Mouse (Mus musculus): ENCODE data around the gene Adamtsl4. TPM values are rescaled to one million over a fixed set of nuclear protein-coding genes. Genes with fewer than 3 reads are reported as not detected.

Adamtsl4 gene
- polyA plus RNA-seq, 1 experiment from 2014 or later: 0.74 TPM

DNA sequence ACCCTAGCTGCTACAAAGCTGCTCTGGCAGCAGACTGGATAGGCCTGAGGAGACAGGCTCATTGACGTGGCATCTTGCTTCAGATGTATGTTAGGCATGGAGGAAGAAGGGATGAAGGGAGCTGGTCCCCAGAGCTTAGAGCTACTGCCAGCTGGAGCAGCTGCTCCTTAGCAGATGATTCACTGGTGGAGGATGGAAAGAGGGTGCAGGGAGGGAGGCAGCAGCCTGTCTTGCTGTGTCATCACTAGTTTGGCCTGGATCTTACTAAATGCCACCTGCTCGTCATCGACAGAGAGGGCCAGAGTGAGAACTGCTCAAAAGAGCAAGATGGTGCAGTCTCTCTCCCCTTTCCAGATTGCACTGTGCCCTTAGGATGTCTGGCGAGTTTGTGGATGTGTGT is 58.0 kb downstream of the Adamtsl4 start:
- Histone ChIP-seq H3K4me1 (ENCODE audit: control insufficient read depth, low read depth, low read length) (peaks cover 15% of the 10 kb centered on the region), H3K9ac (ENCODE audit: low read depth, low read length) (no peak overlapping the region), H3K9me3 (replicated peaks; ENCODE audit: control insufficient read depth, low read length) (no peaks in the 10 kb centered on the region), H3K27me3 (ENCODE audit: control insufficient read depth, insufficient read depth, low read depth, low read length) (no peaks in the 10 kb centered on the region), H3K36me3 (ENCODE audit: control insufficient read depth, insufficient read depth) (peaks cover 69% of the 10 kb centered on the region), H3K4me2 (ENCODE audit: low read depth, low read length) (no peak overlapping the region), H3K27ac (ENCODE audit: low read length) (no peak overlapping the region), H3K4me3 (ENCODE audit: low read depth, low read length) (no peak overlapping the region)
- WGBS (ENCODE audit: insufficient replicate concordance): 91% methylated on average over 4 of the region's 4 CpGs
- ATAC-seq (ENCODE audit: low read depth): no peak

DNA sequence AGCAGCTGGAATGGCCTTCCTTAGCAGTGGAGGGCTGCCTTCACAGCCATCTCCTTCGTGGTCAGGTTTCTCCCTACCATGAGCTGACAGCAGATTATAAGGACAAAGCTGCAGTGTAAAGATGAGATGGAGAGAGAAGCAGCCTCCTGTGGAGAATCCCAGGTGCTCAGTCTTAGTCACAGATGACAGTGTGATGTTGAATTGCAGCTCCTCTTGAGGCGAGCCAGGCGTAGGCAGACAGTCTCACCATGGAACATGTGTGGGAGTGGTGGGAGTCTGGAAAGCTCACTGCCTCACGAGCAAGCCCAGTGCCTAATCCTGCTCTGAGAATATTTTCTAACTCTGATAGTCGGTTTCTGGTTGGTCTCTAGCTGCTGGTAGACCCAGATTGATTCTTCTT is 60.0 kb downstream of the Adamtsl4 start:
- no peak overlapping the region for H3K4me3 ChIP-seq (ENCODE audit: low read depth, low read length)
- no peaks in the 10 kb centered on the region for H3K27me3 ChIP-seq (ENCODE audit: control insufficient read depth, insufficient read depth, low read depth, low read length)
- ATAC-seq (ENCODE audit: low read depth): no peak
- no peak overlapping the region for H3K4me2 ChIP-seq (ENCODE audit: low read depth, low read length)
- H3K9me3 ChIP-seq (replicated peaks; ENCODE audit: control insufficient read depth, low read length): no peaks in the 10 kb centered on the region
- no peak overlapping the region for H3K9ac ChIP-seq (ENCODE audit: low read depth, low read length)
- H3K36me3 ChIP-seq (ENCODE audit: control insufficient read depth, insufficient read depth): peaks cover 60% of the 10 kb centered on the region
- no peak overlapping the region for H3K27ac ChIP-seq (ENCODE audit: low read length)
- 82% methylated on average over 5 of the region's 5 CpGs for WGBS (ENCODE audit: insufficient replicate concordance)
- peaks cover 17% of the 10 kb centered on the region for H3K4me1 ChIP-seq (ENCODE audit: control insufficient read depth, low read depth, low read length)

Small RNA genes lying within 50 kb of the gene (microRNA-seq; reads per million reads assigned to microRNA genes)
- not detected for gene Mir7014

Other genes with a start within 250 kb of the Adamtsl4 start
- 1.0 and 1.3 TPM in 2 replicates for gene Ctsk, start 188.7 kb downstream of the Adamtsl4 start, polyA plus RNA-seq (2015; fragmentation: Nextera tagmentation; extraction: Ambion mirVana)
- 38.4 and 38.5 TPM in 2 replicates for gene Ctss, start 161.1 kb downstream of the Adamtsl4 start, polyA plus RNA-seq (2015; fragmentation: Nextera tagmentation; extraction: Ambion mirVana)
- gene Hormad1, start 128.2 kb downstream of the Adamtsl4 start, polyA plus RNA-seq (2015; fragmentation: Nextera tagmentation; extraction: Ambion mirVana): not detected in 2 replicates
- 31.4 and 33.2 TPM in 2 replicates for gene Golph3l, start 99.0 kb downstream of the Adamtsl4 start, polyA plus RNA-seq (2015; fragmentation: Nextera tagmentation; extraction: Ambion mirVana)
- gene Ensa, start 62.9 kb downstream of the Adamtsl4 start, polyA plus RNA-seq (2015; fragmentation: Nextera tagmentation; extraction: Ambion mirVana): 32.8 and 33.4 TPM in 2 replicates
- 11.1 and 14.5 TPM in 2 replicates for gene Mcl1, start 29.1 kb downstream of the Adamtsl4 start, polyA plus RNA-seq (2015; fragmentation: Nextera tagmentation; extraction: Ambion mirVana)
- 21.2 and 26.7 TPM in 2 replicates for gene Ecm1, start 51.7 kb upstream of the Adamtsl4 start, polyA plus RNA-seq (2015; fragmentation: Nextera tagmentation; extraction: Ambion mirVana)
- gene Tars2, start 72.3 kb upstream of the Adamtsl4 start, polyA plus RNA-seq (2015; fragmentation: Nextera tagmentation; extraction: Ambion mirVana): 33.0 and 33.9 TPM in 2 replicates
- gene Rprd2, start 130.9 kb upstream of the Adamtsl4 start, polyA plus RNA-seq (2015; fragmentation: Nextera tagmentation; extraction: Ambion mirVana): 7.7 and 7.9 TPM in 2 replicates
- 23.1 and 23.7 TPM in 2 replicates for gene Prpf3, start 168.0 kb upstream of the Adamtsl4 start, polyA plus RNA-seq (2015; fragmentation: Nextera tagmentation; extraction: Ambion mirVana)
- 156 and 178 TPM in 2 replicates for gene Mrps21, start 183.6 kb upstream of the Adamtsl4 start, polyA plus RNA-seq (2015; fragmentation: Nextera tagmentation; extraction: Ambion mirVana)
- 0.78 and 1.1 TPM in 2 replicates for gene Ciart, start 194.3 kb upstream of the Adamtsl4 start, polyA plus RNA-seq (2015; fragmentation: Nextera tagmentation; extraction: Ambion mirVana)
- gene BC028528, start 204.1 kb upstream of the Adamtsl4 start, polyA plus RNA-seq (2015; fragmentation: Nextera tagmentation; extraction: Ambion mirVana): 5.5 and 6.8 TPM in 2 replicates
- gene Aph1a, start 206.1 kb upstream of the Adamtsl4 start, polyA plus RNA-seq (2015; fragmentation: Nextera tagmentation; extraction: Ambion mirVana): 10.9 and 12.6 TPM in 2 replicates
- gene Car14, start 216.8 kb upstream of the Adamtsl4 start, polyA plus RNA-seq (2015; fragmentation: Nextera tagmentation; extraction: Ambion mirVana): 14.6 and 15.4 TPM in 2 replicates
- 118 and 125 TPM in 2 replicates for gene Anp32e, start 241.3 kb upstream of the Adamtsl4 start, polyA plus RNA-seq (2015; fragmentation: Nextera tagmentation; extraction: Ambion mirVana)